Mouse (Mus musculus) left cerebral cortex, postnatal 36 days (tissue): ENCODE measurements around the gene 2300002M23Rik. TPM values are rescaled to one million over a fixed set of nuclear protein-coding genes. Genes with fewer than 3 reads are reported as not detected.

Source experiments
- DNase-seq, 2 experiments: peaks; one replicate each; pipeline ENCODE4 v3.0.0; 2021 to 2022; ENCODE audit warnings: low spot score in 2 of 2, mixed read lengths in 1 of 2
- intact Hi-C: fragments of 180-260 bp; cut with DNase I; formaldehyde crosslinking; loops from one replicate; pipeline ENCODE4 v1.15.1; 2025
- total RNA-seq, 2 experiments: library from RNA; stranded (reverse); gene quantifications; 2 replicates each; pipeline ENCODE4 v1.2.3; 2021

The 2300002M23Rik gene
- total RNA-seq = not detected

DNA sequence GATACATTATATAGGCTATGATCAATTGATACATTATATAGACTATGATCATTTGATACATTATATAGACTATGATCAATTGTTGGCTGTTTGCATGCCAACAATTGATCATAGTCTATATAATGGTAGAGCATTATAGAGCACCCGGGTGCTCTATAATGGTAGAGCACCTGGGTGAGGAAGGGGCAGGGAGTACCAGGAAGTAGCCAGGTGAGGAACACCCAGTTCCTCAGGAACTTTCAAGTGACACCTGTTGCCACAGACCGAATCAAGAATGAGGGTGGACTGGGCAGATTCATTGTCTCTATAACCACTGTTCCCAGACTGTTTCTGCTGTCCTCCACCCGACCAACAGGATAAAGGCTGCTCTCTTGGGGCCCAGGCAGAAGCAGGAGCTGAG is at the start of gene 2300002M23Rik:
TSS of gene 2300002M23Rik (plus strand) at position 301 of the 400 bp plus-strand sequence.
- no peak for DNase-seq
- intact Hi-C loops = no loop called here

DNA sequence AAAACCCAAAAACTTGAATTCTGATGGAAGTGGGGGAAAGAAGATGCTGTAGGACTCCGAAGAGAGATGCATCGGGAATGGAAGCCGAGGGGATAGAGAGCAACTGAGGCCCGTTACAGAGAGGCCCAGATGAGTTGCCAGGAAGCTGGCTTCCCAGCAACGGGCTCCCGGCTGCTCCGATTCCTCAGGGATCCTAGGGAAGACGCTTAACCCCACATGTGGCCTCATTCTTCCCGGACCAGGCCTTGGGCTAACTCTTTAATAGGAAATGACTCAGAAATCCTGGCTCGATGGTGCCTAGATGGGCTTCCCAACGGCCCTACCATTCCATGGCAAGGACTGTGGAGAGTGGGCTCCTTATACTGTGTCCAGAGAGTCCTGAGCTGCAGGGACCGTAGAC is 49.7 kb upstream of the 2300002M23Rik start:
- DNase-seq = no peak
- intact Hi-C loops = no loop called here

DNA sequence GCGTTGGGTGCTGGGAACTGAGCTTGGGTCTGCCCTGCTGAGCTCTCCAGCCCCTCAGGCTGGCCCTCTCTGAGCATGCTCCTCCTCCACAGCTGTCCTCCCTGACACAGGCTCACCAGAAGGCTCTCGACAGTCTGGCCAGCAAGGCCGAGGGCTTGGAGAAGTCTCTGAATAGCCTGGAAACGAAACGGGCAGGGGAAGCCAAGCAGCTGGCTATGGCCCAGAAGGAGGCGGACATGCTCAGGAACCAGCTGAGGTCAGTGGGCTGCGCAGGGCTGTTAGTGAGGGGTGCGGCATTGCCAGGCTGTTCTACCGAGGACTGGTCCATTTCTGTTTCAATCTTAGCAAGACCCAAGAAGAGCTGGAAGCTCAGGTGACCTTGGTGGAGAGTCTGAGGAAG is 42.9 kb upstream of the 2300002M23Rik start:
- intact Hi-C loops = no loop called here
- DNase-seq = no peak

DNA sequence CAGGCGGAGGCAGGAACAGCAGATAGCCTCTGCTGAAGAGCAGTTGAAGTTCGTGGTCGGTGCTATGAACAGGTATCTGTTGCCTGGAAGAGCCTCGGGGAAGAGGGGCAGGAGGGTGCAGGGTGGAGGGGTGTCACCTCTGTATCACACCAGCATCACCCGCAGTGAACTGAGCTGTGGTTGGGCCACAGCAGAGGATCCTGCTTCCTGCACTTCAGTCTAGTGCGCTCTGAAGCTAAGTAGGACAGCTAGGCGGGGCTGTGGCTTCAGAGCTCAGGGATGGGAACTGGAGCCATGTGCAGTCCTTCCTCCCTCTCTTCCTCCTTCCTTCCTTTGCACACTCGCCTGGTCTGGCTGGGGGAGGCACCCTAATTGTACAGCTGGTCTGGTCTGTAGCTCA is 40.6 kb upstream of the 2300002M23Rik start:
- no peak for DNase-seq
- intact Hi-C loops = no loop called here

DNA sequence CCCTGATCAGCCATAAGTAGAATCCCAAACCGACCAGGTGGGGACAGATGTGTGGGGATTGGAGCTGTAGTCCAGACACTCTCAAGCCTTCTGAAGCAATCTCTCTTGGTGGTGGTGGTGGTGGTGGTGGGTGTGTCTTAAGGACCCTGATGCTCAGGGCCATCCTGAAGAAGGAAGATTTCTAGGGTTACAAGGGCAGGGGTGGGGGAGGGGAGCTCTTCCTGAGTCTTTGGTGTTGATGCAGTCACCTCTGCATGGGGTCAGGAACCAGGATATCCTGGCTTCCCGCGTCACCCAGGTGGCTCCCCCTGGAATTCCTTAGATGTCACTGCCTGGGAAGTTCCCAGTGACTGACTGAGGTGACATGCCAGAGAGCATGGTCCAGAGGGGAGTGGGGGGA is 34.9 kb upstream of the 2300002M23Rik start:
- no peak for DNase-seq
- intact Hi-C loops = no loop called here

DNA sequence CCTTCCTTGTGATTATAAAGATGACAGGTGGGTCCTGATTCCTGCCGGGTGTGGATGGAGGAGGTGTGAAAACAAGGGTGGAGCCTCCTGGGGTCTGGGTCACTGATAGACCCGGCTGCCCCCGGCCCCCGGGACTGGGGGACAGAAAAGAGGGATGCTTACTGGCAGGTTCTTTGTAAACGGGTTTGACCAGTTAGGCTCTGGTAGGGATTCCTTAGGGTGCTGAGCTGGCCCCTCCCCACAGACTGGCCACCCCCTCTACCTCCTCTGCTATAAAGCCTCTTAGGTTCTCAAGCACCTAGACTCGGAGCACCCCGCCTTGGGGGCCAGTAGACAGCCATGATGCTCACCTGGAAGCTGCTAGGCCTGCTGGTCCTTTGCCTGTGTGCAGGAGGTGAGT is 34.3 kb upstream of the 2300002M23Rik start, which contains the start of gene Psors1c2:
TSS of gene Psors1c2 (plus strand) at position 301 of the 400 bp plus-strand sequence.
- intact Hi-C loops = no loop called here
- no peak for DNase-seq

- intact Hi-C loops = no loop called here
- DNase-seq = peak; percentile 64 to 80
Measured at GRCm38 (mm10) chr17:35534343-35534742, 32.9 kb upstream of the 2300002M23Rik start.

DNA sequence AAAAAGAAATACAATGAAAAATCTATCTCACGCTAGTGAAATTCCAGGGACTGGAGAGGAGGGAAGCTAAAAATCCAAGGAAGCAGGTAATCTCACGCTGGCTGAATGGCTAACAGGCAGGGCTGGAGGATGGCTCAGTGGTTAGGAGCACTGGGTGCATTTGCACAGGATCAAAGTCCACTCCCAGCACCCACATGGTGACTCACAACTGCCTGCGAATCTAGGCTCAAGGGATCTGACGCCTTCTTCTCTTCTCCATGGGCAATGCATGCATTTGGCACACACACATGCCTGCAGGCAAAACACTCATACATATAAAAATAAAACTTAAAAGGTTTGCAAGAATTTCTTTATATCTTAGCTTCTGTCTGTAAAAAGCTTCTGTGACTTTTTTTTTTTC is 29.8 kb upstream of the 2300002M23Rik start:
- peak in 1 of 2 experiments; percentile 54 for DNase-seq
- intact Hi-C loops = no loop called here

DNA sequence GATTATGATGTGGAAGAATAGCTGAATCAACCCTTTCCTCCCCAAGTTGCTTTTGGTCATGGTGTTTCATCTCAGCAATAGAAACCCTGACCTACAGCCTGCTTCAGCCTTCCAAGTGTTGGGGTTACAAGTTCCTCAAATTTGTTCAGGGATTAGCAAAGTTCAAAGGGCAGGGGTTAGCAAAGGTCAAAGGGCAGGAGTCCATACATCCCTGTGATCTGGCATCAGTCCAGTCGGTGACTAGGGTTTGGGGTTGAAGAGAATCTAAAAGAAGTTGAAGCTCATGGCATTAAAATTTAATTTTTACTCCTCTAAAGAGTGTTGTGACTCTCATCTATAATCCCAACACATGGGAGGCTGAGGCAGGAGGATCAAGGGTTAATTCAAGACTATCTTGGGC is 28.8 kb upstream of the 2300002M23Rik start:
- intact Hi-C loops = no loop called here
- DNase-seq = no peak

GRCm38 (mm10) chr17:35539540-35539939 is 27.7 kb upstream of the 2300002M23Rik start:
- intact Hi-C loops = no loop called here
- no peak for DNase-seq

GRCm38 (mm10) chr17:35542761-35543411 is 24.4 kb upstream of the 2300002M23Rik start:
- intact Hi-C loops = no loop called here
- DNase-seq = peak; percentile 27 to 29

GRCm38 (mm10) chr17:35543412-35543861 is 23.8 kb upstream of the 2300002M23Rik start:
- intact Hi-C loops = no loop called here
- DNase-seq = peak; percentile 25 to 37

DNA sequence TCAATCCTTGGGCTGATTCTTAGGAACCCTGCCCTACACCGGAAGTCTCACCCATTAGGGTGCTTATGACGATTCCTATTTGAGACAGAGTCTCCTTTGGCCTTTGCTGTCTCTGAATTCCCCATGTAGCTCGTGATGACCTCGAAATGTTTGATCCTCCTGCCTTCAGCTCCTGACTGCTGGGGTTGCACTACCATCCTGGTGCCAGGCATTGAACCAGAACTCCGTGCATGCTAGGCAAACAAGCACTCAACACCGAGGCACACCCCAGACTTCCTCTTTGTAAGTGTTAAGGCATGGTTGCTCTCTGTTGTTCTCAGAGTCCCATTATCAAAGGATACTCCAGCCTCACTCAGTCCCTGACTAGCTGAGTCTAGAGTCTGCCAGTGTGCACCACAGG is 23.2 kb upstream of the 2300002M23Rik start:
- intact Hi-C loops = no loop called here

GRCm38 (mm10) chr17:35544680-35545079 is 22.6 kb upstream of the 2300002M23Rik start:
- DNase-seq = peak; percentile 30 to 54

More for the DNA sequence above, 23.2 kb upstream of the 2300002M23Rik start:
- DNase-seq = no peak

DNA sequence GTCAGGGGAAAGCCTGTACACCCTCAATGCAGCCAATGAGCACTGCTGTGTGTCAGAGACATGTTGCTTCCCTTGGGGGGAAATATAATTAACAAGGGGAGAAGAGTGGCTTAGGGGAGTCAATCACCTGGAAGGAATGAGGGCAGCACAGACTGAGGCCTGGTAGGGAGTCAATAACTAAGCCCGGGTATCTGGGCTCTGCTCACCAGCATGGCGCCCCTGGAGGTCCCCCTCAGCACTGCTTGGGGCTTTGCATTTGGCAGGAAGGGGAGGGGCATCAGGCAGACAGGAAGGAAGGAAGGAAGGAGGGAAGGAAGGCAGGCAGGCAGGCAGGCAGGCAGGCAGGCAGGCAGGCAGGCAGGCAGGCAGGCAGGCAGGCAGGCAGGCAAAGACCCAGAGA is 19.8 kb upstream of the 2300002M23Rik start:
- intact Hi-C loops = no loop called here
- DNase-seq = no peak

More at GRCm38 (mm10) chr17:35544680-35545079, 22.6 kb upstream of the 2300002M23Rik start:
- intact Hi-C loops = no loop called here

DNA sequence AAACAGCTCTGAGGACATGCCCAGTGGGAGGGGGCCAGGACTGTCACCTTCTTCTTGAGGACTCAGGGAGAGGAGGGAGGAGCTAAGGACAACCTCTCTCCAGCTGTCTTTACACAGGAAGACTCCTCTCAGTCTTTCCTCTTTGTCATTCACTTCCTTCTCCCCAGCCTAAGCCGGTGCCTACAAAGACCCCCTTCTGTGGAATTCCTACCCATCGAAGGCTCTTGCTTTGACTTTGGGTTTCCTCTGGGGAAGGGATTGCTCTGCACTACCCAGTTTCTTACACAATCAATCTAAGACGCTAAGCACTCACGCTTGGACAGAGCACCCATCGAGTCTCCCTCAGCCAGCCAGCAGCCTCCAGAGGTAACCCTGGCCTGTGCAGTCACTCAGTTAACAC is 18.6 kb upstream of the 2300002M23Rik start:
- intact Hi-C loops = no loop called here
- DNase-seq = no peak

DNA sequence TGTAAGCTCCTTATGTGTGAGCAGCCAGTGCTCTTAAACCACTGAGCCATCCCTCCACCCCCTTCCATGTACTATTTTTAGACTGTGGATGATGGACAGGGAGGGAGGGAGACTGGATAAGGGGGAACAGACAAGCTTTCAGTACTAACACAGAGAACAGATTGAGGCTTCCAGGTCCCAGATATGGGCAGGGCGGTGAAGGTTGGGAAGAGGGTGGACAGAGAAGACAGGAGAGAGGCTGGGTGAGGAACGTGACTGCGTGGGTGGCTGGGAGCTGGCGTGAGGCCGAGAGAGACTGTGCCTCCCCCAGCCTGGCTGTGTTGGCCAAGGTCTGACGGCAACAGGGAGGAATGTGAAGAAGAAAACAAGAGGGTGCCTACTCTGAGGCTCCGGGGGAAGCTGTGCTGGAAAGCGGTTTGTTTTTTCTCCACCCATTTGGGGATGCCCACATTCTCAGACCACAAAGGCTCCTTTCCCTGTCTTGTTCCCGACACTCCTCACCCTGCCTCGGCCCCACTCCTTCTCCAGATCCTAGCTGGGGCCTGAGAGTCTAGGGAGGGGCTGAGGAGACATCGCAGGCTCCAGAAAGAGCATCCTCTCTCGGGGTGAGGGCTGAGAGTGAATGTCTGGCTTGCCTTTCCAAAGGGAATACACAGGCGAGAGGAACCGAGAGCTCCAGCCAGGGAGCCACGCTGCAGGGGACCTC is 17.7 kb upstream of the 2300002M23Rik start:
- intact Hi-C loops = no loop called here
- peak; percentile 86 to 90 for DNase-seq

- intact Hi-C loops = no loop called here
- DNase-seq = no peak
Measured at GRCm38 (mm10) chr17:35550143-35550494, 17.1 kb upstream of the 2300002M23Rik start.

GRCm38 (mm10) chr17:35550871-35551270 is 16.4 kb upstream of the 2300002M23Rik start:
- DNase-seq = no peak
- intact Hi-C loops = no loop called here

DNA sequence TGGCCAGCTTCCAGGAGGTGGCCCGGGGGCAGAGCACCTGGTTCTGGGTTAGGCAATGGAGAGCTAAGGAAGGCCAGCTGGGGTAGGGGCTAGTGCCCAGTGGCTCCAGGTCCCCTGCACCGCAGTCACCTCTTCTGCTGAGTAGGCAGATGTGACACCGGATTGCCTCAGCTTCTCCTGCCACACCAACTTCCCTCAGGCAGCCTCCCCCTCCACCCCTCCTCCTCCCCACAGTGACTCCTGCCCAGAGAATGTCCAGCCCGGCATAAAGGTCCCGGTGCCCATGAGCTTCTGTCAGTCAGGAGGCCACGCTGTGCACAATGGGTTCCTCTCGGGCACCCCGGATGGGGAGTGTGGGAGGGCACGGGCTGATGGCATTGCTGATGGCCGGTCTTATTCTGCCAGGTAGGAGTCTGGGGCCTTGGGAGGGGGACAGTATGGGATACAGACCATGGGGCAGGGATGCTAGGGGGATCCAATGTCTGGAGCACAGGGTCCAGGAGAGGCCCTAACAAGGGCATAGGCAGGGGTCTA is 15.3 kb upstream of the 2300002M23Rik start, which contains the start of gene Cdsn:
TSS of gene Cdsn (plus strand) at position 248 of the 534 bp plus-strand sequence.
- no peak for DNase-seq
- intact Hi-C loops = no loop called here

GRCm38 (mm10) chr17:35554321-35554720 is 12.9 kb upstream of the 2300002M23Rik start:
- intact Hi-C loops = no loop called here
- no peak for DNase-seq
